In the genomic region with DNA sequence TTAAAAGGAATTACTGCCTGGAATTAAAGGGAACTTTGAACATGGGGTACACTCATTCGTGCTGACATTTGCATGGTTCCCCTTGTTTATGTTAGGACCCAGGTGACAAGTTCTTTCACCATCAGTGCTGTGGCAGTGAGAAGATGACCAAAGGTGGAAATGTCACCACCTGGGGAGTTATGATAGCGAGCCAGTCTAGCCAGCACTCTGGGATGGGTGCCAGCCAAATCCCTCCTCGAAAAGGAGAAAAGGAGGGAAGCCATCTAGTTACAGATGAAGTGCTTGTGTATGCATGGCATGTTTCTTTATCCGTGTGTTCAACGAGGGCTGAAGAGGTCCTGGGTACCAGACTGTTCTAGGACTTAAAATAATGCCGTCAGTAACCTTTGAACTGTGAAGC, we compare ENCODE assay signal across 26 mouse cellular contexts.
DNase-seq lines count a peak whose midpoint lies in the region; TF ChIP-seq lines count a peak whose summit lies in the region.
"Had no signal": no experiment of that assay in that cellular context is flagged by ENCODE, and none has a peak within 500 bp of the region (broad histone marks: within the 10 kb centered on the region; RNA-seq: fewer than 3 reads in every experiment).

No protein-coding gene starts in this region.

- no peak for TF ChIP-seq POLR2A in cerebellum, adult 2 months (IDR thresholded peaks at IDR 0.05; ENCODE audit: borderline replicate concordance, insufficient read depth, low read length)

- H3K27ac ChIP-seq in cerebellum, adult 2 months (ENCODE audit: insufficient read depth, low read length): no peak overlapping the region
- H3K27ac ChIP-seq: embryonic facial prominence, embryonic 10.5 days; embryonic facial prominence, embryonic 15.5 days; forebrain, embryonic 12.5 days; heart, embryonic 10.5 days; heart, embryonic 15.5 days; hindbrain, embryonic 13.5 days; liver, embryonic 15.5 days; midbrain, embryonic 12.5 days; neural tube, embryonic 12.5 days had no signal

- H3K4me1 ChIP-seq in cerebellum, adult 2 months (ENCODE audit: control insufficient read depth, insufficient read depth, low read length): peaks cover 19% of the 10 kb centered on the region
- H3K4me1 ChIP-seq: embryonic facial prominence, embryonic 10.5 days; embryonic facial prominence, embryonic 15.5 days; forebrain, embryonic 12.5 days; heart, embryonic 10.5 days; heart, embryonic 15.5 days; liver, embryonic 15.5 days; midbrain, embryonic 12.5 days; neural tube, embryonic 12.5 days had no signal

- H3K4me3 ChIP-seq in cerebellum, adult 2 months (replicated peaks; ENCODE audit: insufficient read depth, low read depth, low read length): no peak overlapping the region
- H3K4me3 ChIP-seq: embryonic facial prominence, embryonic 10.5 days; embryonic facial prominence, embryonic 15.5 days; forebrain, embryonic 12.5 days; heart, embryonic 10.5 days; heart, embryonic 15.5 days; hindbrain, embryonic 13.5 days; liver, embryonic 15.5 days; midbrain, embryonic 12.5 days; myocyte; neural tube, embryonic 12.5 days had no signal

- WGBS in cerebellum, adult 2 months: 8% methylated on average over 6 of the region's 6 CpGs

- H3K27me3 ChIP-seq in cerebellum, adult 2 months (ENCODE audit: control insufficient read depth, insufficient read depth, low read length): no peaks in the 10 kb centered on the region
- H3K27me3 ChIP-seq: embryonic facial prominence, embryonic 15.5 days; forebrain, embryonic 12.5 days; heart, embryonic 15.5 days; hindbrain, embryonic 13.5 days; liver, embryonic 15.5 days; midbrain, embryonic 12.5 days; neural tube, embryonic 12.5 days had no signal

- peak; percentile 70 for DNase-seq in heart, adult 11 months
- DNase-seq in heart, adult 8-10 months (ENCODE audit: low spot score): no peak
- peak; percentile 87 for DNase-seq in brain, adult 2 months (ENCODE audit: low read depth, low spot score)
- peak; percentile 85 to 88 for DNase-seq in cerebellum, adult 2 months
- peak; percentile 75 to 82 for DNase-seq in cerebellum, postnatal 14 days
- DNase-seq in gastrocnemius, postnatal 10 days: no peak
- DNase-seq in urinary bladder, adult 2 months (ENCODE audit: low spot score): no peak
- DNase-seq: adrenal gland, postnatal 10 days; forebrain, postnatal 0 days; heart, postnatal 36 days; kidney, adult 8-10 months; kidney, postnatal 14 days; lung, embryonic 14.5 days; right cerebral cortex, adult 18-20 months; thymus, adult 2 months; thymus, postnatal 36 days had no signal

- TF ChIP-seq CTCF in cerebellum, adult 2 months (IDR thresholded peaks at IDR 0.05; ENCODE audit: borderline replicate concordance, insufficient read depth, low read depth, low read length): no peak

Comparison
In these comparisons a context has a peak if more than half of its experiments do, and no peak if none do; other contexts are left out.
1. DNase-seq: peak in heart, adult 11 months (single experiment), brain, adult 2 months (single experiment), cerebellum, adult 2 months (2 of 2) and cerebellum, postnatal 14 days (2 of 2); none in heart, adult 8-10 months (single experiment), gastrocnemius, postnatal 10 days (single experiment) and urinary bladder, adult 2 months (single experiment).